Mouse (Mus musculus) MEL (cell line): ENCODE measurements at regions not wholly inside any gene's neighbourhood (a gene's known extent, or its start where the extent isn't known, plus 50 kb on each side); places are given as distances from the start of the nearest gene placed in this dataset.

Experiments used
- CTCF ChIP-seq, 3 experiments: IDR thresholded peaks in 2 of 3; conservative IDR thresholded peaks in 1 of 3; 2 replicates each; pipeline ENCODE4 v1.5.1; 2011 to 2012; ENCODE audit warnings: low read length in 3 of 3, low read depth in 2 of 3, mild to moderate bottlenecking in 2 of 3, improper control_type of control experiment in 1 of 3, inconsistent platforms in 1 of 3, mixed read lengths in 1 of 3, moderate library complexity in 1 of 3; ENCODE audit not compliant: control insufficient read depth in 1 of 3, insufficient read depth in 1 of 3, poor library complexity in 1 of 3, severe bottlenecking in 1 of 3
- E2F4 ChIP-seq: IDR thresholded peaks from 2 replicates; pipeline ENCODE4 v1.6.1; 2011; ENCODE audit warnings: low read depth, low read length, improper control_type of control experiment, borderline replicate concordance
- EP300 ChIP-seq, 2 experiments: IDR thresholded peaks; 2 replicates each; pipeline ENCODE4 v1.6.1; 2011; ENCODE audit warnings: improper control_type of control experiment in 2 of 2, low read length in 2 of 2, low read depth in 1 of 2, mild to moderate bottlenecking in 1 of 2
- NRF1 ChIP-seq: IDR thresholded peaks from 2 replicates; pipeline ENCODE4 v1.6.1; 2014; ENCODE audit warnings: low read depth, mild to moderate bottlenecking, inconsistent platforms, low read length, improper control_type of control experiment, moderate library complexity; ENCODE audit not compliant: poor library complexity, insufficient read depth, severe bottlenecking
- USF1 ChIP-seq: IDR thresholded peaks from 2 replicates; pipeline ENCODE4 v1.6.1; 2014; ENCODE audit warnings: low read depth, mild to moderate bottlenecking, inconsistent platforms, low read length, improper control_type of control experiment, moderate library complexity
- ZC3H11A ChIP-seq: IDR thresholded peaks from 2 replicates; pipeline ENCODE4 v1.6.1; 2012; ENCODE audit warnings: low read depth, mild to moderate bottlenecking, inconsistent platforms, low read length, improper control_type of control experiment
- ZNF384 ChIP-seq: IDR thresholded peaks from 2 replicates; pipeline ENCODE4 v1.6.1; 2012; ENCODE audit warnings: low read depth, mild to moderate bottlenecking, inconsistent platforms, low read length, improper control_type of control experiment

GRCm38 (mm10) chr10:51945701-51946100 is 76.6 kb upstream of the Vgll2 start:
- TF ChIP-seq USF1 (no peak), ZNF384 (no peak), CTCF (IDR thresholded peaks at IDR 0.05 in 2 of 3, conservative IDR thresholded peaks at IDR 0.05 in 1 of 3; ENCODE audit: control insufficient read depth in 1 of 3, insufficient read depth in 1 of 3, low read depth in 2 of 3, low read length in 3 of 3, poor library complexity in 1 of 3, severe bottlenecking in 1 of 3) (no peak), E2F4 (no peak), NRF1 (no peak), EP300 (IDR thresholded peaks at IDR 0.05; ENCODE audit: low read depth in 1 of 2, low read length in 2 of 2) (no peak), ZC3H11A (no peak)
